Mouse (Mus musculus) lung, embryonic 16.5 days (tissue): Measurements from ENCODE around the gene Ddx58. TPM values are rescaled to one million over a fixed set of nuclear protein-coding genes. Genes with fewer than 3 reads are reported as not detected.
A peak's percentile ranks its signal among the peaks of the same experiment; 100 is the strongest.

Experiments used
- ATAC-seq: fragments of 200-750 bp; cut with Nextera tagmentation; 2 replicates; pipeline ENCODE4 v1.8.0; 2017; ENCODE audit warnings: low read depth, mild to moderate bottlenecking, moderate library complexity
- H3K27ac ChIP-seq: fragments of 300-500 bp; sonication (generic); 2 replicates; pipeline ENCODE4 v1.5.1; 2014; ENCODE audit warnings: mild to moderate bottlenecking, control low read depth, low read length
- H3K27me3 ChIP-seq: fragments of 300-500 bp; sonication (generic); 2 replicates; pipeline ENCODE4 v1.6.1; 2014; ENCODE audit warnings: low read depth, low read length, mixed read lengths; ENCODE audit not compliant: control insufficient read depth, insufficient read depth
- H3K36me3 ChIP-seq: fragments of 300-500 bp; sonication (generic); 2 replicates; pipeline ENCODE4 v1.6.1; 2014; ENCODE audit warnings: low read length; ENCODE audit not compliant: control insufficient read depth, insufficient read depth
- H3K4me1 ChIP-seq: fragments of 300-500 bp; sonication (generic); replicated peaks from 2 replicates; pipeline ENCODE4 v1.6.1; 2014; ENCODE audit warnings: low read length, mixed read lengths; ENCODE audit not compliant: control insufficient read depth, insufficient read depth
- H3K4me2 ChIP-seq: fragments of 300-500 bp; sonication (generic); 2 replicates; pipeline ENCODE4 v1.6.1; 2014; ENCODE audit warnings: low read depth, low read length, control low read depth
- H3K4me3 ChIP-seq: fragments of 300-500 bp; sonication (generic); 2 replicates; pipeline ENCODE4 v1.5.1; 2014; ENCODE audit warnings: mild to moderate bottlenecking, low read length, control low read depth
- H3K9ac ChIP-seq: fragments of 300-500 bp; sonication (generic); 2 replicates; pipeline ENCODE4 v1.6.1; 2014; ENCODE audit warnings: low read length, control low read depth
- H3K9me3 ChIP-seq: fragments of 300-500 bp; sonication (generic); 2 replicates; pipeline ENCODE4 v1.6.1; 2016; ENCODE audit warnings: low read length; ENCODE audit not compliant: control insufficient read depth
- WGBS: fragments of 180-500 bp; shearing (Covaris S2); extraction: QIAGEN DNeasy Blood & Tissue Kit; methylation state at CpG from one replicate; pipeline ENCODE4 v1.1.7; 2014; 5-methylcytosine and 5-hydroxymethylcytosine counted together
- polyA plus RNA-seq: library from polyadenylated mRNA; unstranded; fragments of >200 nt; fragmentation: Nextera tagmentation; extraction: Ambion mirVana; gene quantifications from 2 replicates; pipeline ENCODE4 v1.2.1, GENCODE M21; 2015

Gene Ddx58
- polyA plus RNA-seq, 1 experiment from 2014 or later = 11.7 TPM

DNA sequence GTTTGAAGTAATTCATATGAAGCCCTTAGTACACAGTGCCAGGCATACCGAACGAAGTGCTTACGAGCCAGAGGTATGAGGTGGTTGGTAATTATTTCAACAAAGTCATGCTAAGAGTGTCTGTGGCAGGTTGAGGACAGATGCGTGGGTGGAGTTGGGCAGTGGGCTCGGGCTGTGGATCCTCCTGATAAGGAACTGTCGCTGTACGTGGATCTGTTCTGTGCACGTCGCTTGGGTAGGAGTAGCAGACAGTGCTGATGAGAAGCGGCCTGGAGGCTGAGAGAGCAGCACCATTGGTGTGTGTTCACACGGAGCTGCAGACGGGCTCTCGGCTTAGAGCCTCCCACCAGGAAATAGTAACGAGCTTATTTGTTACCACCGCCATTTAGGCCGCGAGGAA, 61.0 kb downstream of the Ddx58 start:
- Histone ChIP-seq H3K27me3 (no peaks in the 10 kb centered on the region), H3K9ac (no peak overlapping the region), H3K9me3 (no peaks in the 10 kb centered on the region), H3K4me1 (no peaks in the 10 kb centered on the region; the same call in 1 of the 2 replicates), H3K4me3 (no peak overlapping the region), H3K27ac (no peak overlapping the region), H3K4me2 (no peak overlapping the region), H3K36me3 (peaks cover 16% of the 10 kb centered on the region)
- ATAC-seq = no peak
- WGBS = 87% methylated on average over 17 of the region's 17 CpGs

GRCm38 (mm10) chr4:40174321-40174720, 65.3 kb downstream of the Ddx58 start:
- no peaks in the 10 kb centered on the region for H3K27me3 ChIP-seq
- 57% methylated on average over 4 of the region's 4 CpGs for WGBS
- no peak overlapping the region for H3K4me3 ChIP-seq
- H3K9me3 ChIP-seq = no peaks in the 10 kb centered on the region
- ATAC-seq = 0 out of 2 replicates have a peak, but pooled peaks have one; percentile 52
- no peak overlapping the region for H3K4me2 ChIP-seq
- no peaks in the 10 kb centered on the region; the same call in 1 of the 2 replicates for H3K4me1 ChIP-seq
- H3K27ac ChIP-seq = no peak overlapping the region
- H3K36me3 ChIP-seq = peaks cover 14% of the 10 kb centered on the region
- H3K9ac ChIP-seq = no peak overlapping the region

DNA sequence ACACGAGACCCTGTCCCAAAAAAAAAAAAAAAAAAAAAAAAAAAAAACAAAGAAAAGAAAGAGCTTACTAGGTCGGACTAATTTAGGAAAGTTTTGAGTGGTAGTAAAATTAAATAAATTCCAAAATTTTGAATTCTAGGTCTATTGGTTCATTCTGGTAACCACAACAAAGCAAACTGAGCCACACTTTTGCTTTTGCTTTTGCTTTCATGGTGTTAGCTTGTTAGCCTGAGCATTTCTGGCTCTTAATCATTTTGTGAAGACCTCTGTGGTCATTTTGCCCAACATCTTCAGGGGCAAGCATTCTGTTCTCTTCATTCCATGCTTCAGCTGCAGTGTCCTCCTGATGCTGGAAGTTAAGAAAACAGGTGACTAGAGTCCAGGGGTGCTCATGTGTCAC, 67.3 kb downstream of the Ddx58 start:
- Histone ChIP-seq H3K9me3 (no peaks in the 10 kb centered on the region), H3K27ac (no peak overlapping the region), H3K4me2 (no peak overlapping the region), H3K4me3 (no peak overlapping the region), H3K27me3 (no peaks in the 10 kb centered on the region), H3K36me3 (peaks cover 9% of the 10 kb centered on the region; the same call in 1 of the 2 replicates), H3K9ac (no peak overlapping the region), H3K4me1 (no peaks in the 10 kb centered on the region; the same call in 1 of the 2 replicates)
- WGBS = 72% methylated on average over 2 of the region's 2 CpGs
- no peak for ATAC-seq

DNA sequence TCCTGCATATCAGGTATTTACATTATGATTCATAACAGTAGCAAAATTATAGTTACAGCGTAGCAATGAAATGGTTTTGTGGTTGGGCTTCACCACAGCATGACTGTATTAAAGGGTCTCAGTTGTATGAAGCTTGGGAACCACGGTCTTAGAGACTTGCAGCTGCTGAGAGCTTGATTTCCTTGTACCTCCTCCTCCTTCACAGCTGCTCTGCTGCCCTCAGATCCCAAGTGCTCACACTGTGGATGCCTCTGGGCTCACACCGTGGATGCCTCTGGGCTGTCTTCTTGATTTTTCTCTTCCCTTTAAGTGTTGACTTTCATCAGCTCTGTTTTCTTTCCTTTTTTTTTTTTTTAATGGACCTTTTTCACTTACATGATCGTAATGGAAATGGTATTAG, 68.2 kb downstream of the Ddx58 start:
- no peaks in the 10 kb centered on the region for H3K9me3 ChIP-seq
- no peak overlapping the region for H3K27ac ChIP-seq
- no peak for ATAC-seq
- H3K27me3 ChIP-seq = no peaks in the 10 kb centered on the region
- H3K36me3 ChIP-seq = peaks cover 11% of the 10 kb centered on the region
- 85% methylated on average over 4 of the region's 4 CpGs for WGBS
- H3K9ac ChIP-seq = no peak overlapping the region
- H3K4me2 ChIP-seq = no peak overlapping the region
- H3K4me3 ChIP-seq = no peak overlapping the region
- H3K4me1 ChIP-seq = no peaks in the 10 kb centered on the region; the same call in 1 of the 2 replicates

GRCm38 (mm10) chr4:40163646-40164045, 76.0 kb downstream of the Ddx58 start:
- WGBS = 86% methylated on average over 10 of the region's 10 CpGs
- Histone ChIP-seq H3K9ac (no peak overlapping the region), H3K27ac (no peak overlapping the region), H3K4me1 (no peaks in the 10 kb centered on the region), H3K4me2 (no peak overlapping the region), H3K27me3 (no peaks in the 10 kb centered on the region), H3K9me3 (peaks cover 6% of the 10 kb centered on the region; the same call in 1 of the 2 replicates), H3K4me3 (no peak overlapping the region), H3K36me3 (peaks cover 2% of the 10 kb centered on the region)
- ATAC-seq = no peak

DNA sequence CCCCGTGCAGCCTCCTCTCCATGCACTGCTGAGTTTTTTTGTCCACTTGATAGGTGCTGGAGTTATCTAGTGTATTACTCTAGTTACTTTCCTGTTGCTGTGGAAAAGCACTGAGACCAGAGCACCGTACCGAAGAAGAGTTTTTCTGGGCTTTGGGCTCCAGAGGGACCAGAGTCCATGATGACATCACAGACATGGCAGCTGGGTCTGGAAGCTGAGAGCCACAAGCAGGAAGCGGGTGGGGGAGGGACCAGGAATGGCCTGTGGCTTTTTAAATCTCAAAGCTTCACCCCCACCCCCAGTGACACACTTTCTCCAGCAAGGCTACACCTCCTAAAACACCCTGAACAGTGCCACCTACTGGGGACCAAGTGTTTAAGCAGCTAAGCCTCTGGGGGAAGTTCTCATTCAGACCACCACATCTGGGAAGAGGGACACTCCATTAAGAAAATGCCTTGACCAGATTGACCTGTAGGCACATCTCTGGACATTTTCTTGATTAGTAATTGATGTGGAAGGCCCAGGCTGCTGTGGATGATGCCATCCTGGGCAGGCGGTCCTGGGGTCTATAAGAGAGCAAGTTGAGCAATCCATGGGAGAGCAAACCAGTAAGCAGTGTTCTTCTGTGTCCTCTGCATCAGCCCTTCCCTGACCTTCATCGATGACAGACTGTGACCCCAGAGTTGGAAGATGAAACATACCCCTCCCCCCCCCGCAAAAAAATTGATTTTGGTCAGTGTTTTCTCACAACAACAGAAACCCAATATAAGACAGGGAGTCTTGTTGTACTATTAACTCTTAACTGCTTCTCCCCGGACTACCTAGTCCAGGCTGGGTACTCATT, 78.8 kb downstream of the Ddx58 start:
- Histone ChIP-seq H3K27ac (no peak overlapping the region), H3K4me1 (peaks cover 23% of the 10 kb centered on the region), H3K9me3 (peaks cover 6% of the 10 kb centered on the region; the same call in 1 of the 2 replicates), H3K4me2 (no peak overlapping the region), H3K9ac (no peak overlapping the region), H3K36me3 (no peaks in the 10 kb centered on the region), H3K27me3 (no peaks in the 10 kb centered on the region), H3K4me3 (no peak overlapping the region)
- 91% methylated on average over 8 of the region's 8 CpGs for WGBS
- no peak for ATAC-seq

DNA sequence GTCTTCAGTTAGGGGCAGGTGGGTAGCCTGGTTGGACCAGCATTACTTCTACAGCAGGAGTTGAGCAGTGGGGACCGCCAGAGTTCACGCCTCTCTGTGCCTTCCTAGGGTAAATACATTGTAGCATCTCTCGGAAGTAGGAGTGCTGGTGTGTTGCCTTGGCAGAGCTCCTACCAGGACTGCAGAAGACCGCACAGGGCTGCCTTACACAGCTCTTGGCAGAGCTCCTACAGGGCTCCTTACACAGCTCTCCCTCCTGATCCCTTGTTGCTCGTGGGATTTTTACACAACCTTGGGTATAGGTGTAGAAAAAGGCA, 81.4 kb downstream of the Ddx58 start:
- ATAC-seq = peak; percentile 39; the same call in 1 of the 2 replicates
- Histone ChIP-seq H3K9ac (no peak overlapping the region), H3K27me3 (no peaks in the 10 kb centered on the region), H3K4me1 (peaks cover 29% of the 10 kb centered on the region), H3K4me2 (no peak overlapping the region), H3K36me3 (no peaks in the 10 kb centered on the region), H3K4me3 (no peak overlapping the region), H3K27ac (no peak overlapping the region), H3K9me3 (peaks cover 6% of the 10 kb centered on the region; the same call in 1 of the 2 replicates)
- 62% methylated on average over 5 of the region's 5 CpGs for WGBS

GRCm38 (mm10) chr4:40157500-40158223, 82.0 kb downstream of the Ddx58 start:
- peak overlapping the region; percentile 58 for H3K27ac ChIP-seq
- ATAC-seq = peak; percentile 21; the same call in 1 of the 2 replicates

More at GRCm38 (mm10) chr4:40157500-40158223, 82.0 kb downstream of the Ddx58 start:
- H3K27me3 ChIP-seq = no peaks in the 10 kb centered on the region
- 44% methylated on average over 5 of the region's 5 CpGs for WGBS
- peaks cover 29% of the 10 kb centered on the region for H3K4me1 ChIP-seq
- H3K36me3 ChIP-seq = no peaks in the 10 kb centered on the region
- H3K4me2 ChIP-seq = peak overlapping the region; percentile 24; the same call in 1 of the 2 replicates
- no peak overlapping the region for H3K9ac ChIP-seq
- peaks cover 6% of the 10 kb centered on the region; the same call in 1 of the 2 replicates for H3K9me3 ChIP-seq
- no peak overlapping the region for H3K4me3 ChIP-seq
